Mouse (Mus musculus): ENCODE results near the gene Gm5796. TPM values are rescaled to one million over a fixed set of nuclear protein-coding genes. Genes with fewer than 3 reads are reported as not detected.
"Not testable (repeated sequence)": the region's sequence is repeated elsewhere in the genome, so short reads cannot be mapped to it uniquely, and the experiment has no call there.

The Gm5796 gene
- total RNA-seq (2017), result not detected in 2 replicates

DNA sequence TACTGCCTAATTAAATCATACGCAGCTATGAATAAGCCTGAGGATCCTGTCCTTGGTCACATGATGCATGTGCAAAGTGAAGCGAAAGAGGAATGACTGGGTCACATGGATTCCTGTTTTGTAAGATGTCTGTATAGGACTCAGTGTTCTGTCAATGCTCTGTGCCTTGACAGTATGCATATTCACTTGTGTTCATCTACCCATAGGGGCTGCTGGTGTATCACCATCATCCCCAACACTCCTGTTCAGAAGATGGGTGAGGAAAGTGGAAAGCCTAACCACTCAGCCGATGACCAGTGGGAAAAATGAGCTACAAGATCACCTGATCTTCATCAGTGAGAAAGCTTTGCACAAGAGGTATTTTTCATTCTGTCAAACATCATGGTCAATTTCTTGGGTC lies at the start of gene Gm5796:
Gene Gm5796, plus strand, starts transcription at position 301 of the 400 bp plus-strand sequence.
- ATAC-seq (replicated peaks; ENCODE audit: low read depth, poor library complexity, severe bottlenecking), result not testable (repeated sequence)

DNA sequence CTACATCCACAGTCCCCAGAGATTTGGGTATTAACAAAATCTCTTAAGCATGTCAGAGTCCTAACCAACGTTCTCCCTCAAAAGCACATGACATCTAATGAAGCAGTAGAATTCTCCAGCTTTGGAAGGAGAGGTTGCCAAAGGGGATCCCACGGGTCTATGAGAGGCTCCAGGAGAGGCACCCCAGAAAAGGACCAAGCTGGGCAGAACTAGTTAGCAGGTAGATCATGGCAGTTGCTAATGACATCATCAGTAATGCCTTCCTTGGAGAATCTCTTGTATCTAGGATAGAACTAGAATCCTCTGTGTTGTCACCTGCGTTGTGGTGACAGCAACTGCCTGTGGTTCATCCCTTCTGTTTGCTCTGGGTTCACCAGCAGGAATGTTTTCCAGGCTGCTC lies 25.6 kb upstream of the Gm5796 start, which contains the start of gene Gm3099:
Gene Gm3099, plus strand, starts transcription at position 301 of the 400 bp plus-strand sequence.
- not testable (repeated sequence) for ATAC-seq (replicated peaks; ENCODE audit: low read depth, poor library complexity, severe bottlenecking)

- ATAC-seq (replicated peaks; ENCODE audit: low read depth, poor library complexity, severe bottlenecking), result not testable (repeated sequence)
Measured at GRCm38 (mm10) chr14:4083820-4084219, 60.1 kb downstream of the Gm5796 start, which contains the start of gene Gm3115. Gene Gm3115, plus strand, starts transcription at chr14:4084120.

Other genes starting within 250 kb of the Gm5796 start
- gene Gm3002, start 213.9 kb upstream of the Gm5796 start, total RNA-seq (2017), result not detected in 2 replicates
- not detected in 2 replicates for gene Gm3033, start 177.7 kb upstream of the Gm5796 start, total RNA-seq (2017)
- not detected in 2 replicates for gene Gm2916, start 139.8 kb upstream of the Gm5796 start, total RNA-seq (2017)
- gene Gm3029, start 92.2 kb upstream of the Gm5796 start, total RNA-seq (2017), result not detected in 2 replicates
- gene Gm3095, start 60.4 kb upstream of the Gm5796 start, total RNA-seq (2017), result not detected in 2 replicates
- not detected in 2 replicates for gene Gm3099, start 25.5 kb upstream of the Gm5796 start, total RNA-seq (2017)
- gene Gm3115, start 60.2 kb downstream of the Gm5796 start, total RNA-seq (2017), result not detected in 2 replicates
- gene Gm8108, start 86.6 kb downstream of the Gm5796 start, total RNA-seq (2017), result not detected in 2 replicates
- gene Gm3127, start 141.1 kb downstream of the Gm5796 start, total RNA-seq (2017), result not detected in 2 replicates
- gene Gm2974, start 158.6 kb downstream of the Gm5796 start, total RNA-seq (2017), result not detected in 2 replicates
- not detected in 2 replicates for gene Gm3138, start 225.7 kb downstream of the Gm5796 start, total RNA-seq (2017)